Mouse (Mus musculus): ENCODE measurements around the gene 3110082I17Rik. TPM values are rescaled to one million over a fixed set of nuclear protein-coding genes. Genes with fewer than 3 reads are reported as not detected.

3110082I17Rik gene
- polyA plus RNA-seq, 1 experiment from 2014 or later = 21.9 TPM

- Histone ChIP-seq H3K27me3 (ENCODE audit: control insufficient read depth, insufficient read depth, low read length) (no peaks in the 10 kb centered on the region), H3K9me3 (replicated peaks; ENCODE audit: control insufficient read depth, low read length) (no peaks in the 10 kb centered on the region), H3K4me2 (no peak overlapping the region), H3K4me1 (ENCODE audit: control insufficient read depth, insufficient read depth, low read length) (no peaks in the 10 kb centered on the region), H3K36me3 (ENCODE audit: control insufficient read depth, insufficient read depth, low read length) (peaks cover 5% of the 10 kb centered on the region; the same call in 1 of the 2 replicates), H3K27ac (ENCODE audit: low read depth, low read length) (no peak overlapping the region), H3K4me3 (ENCODE audit: low read depth, low read length) (no peak overlapping the region), H3K9ac (ENCODE audit: low read depth, low read length) (no peak overlapping the region)
- 58% methylated on average over 4 of the region's 4 CpGs for WGBS (ENCODE audit: insufficient replicate concordance)
- no peak for ATAC-seq (replicated peaks; ENCODE audit: insufficient number of reproducible peaks, low FRiP score, low TSS enrichment)
Observed at GRCm38 (mm10) chr5:139466801-139467200, 6.5 kb upstream of the 3110082I17Rik start.

GRCm38 (mm10) chr5:139466373-139466772 lies 6.0 kb upstream of the 3110082I17Rik start:
- H3K9ac ChIP-seq (ENCODE audit: low read depth, low read length) = no peak overlapping the region
- no peak overlapping the region for H3K4me2 ChIP-seq
- H3K36me3 ChIP-seq (ENCODE audit: control insufficient read depth, insufficient read depth, low read length) = peaks cover 1% of the 10 kb centered on the region; the same call in 1 of the 2 replicates
- H3K27ac ChIP-seq (ENCODE audit: low read depth, low read length) = no peak overlapping the region
- no peaks in the 10 kb centered on the region for H3K27me3 ChIP-seq (ENCODE audit: control insufficient read depth, insufficient read depth, low read length)
- ATAC-seq (replicated peaks; ENCODE audit: insufficient number of reproducible peaks, low FRiP score, low TSS enrichment) = no peak
- 80% methylated on average over 2 of the region's 2 CpGs for WGBS (ENCODE audit: insufficient replicate concordance)
- H3K4me3 ChIP-seq (ENCODE audit: low read depth, low read length) = no peak overlapping the region
- H3K9me3 ChIP-seq (replicated peaks; ENCODE audit: control insufficient read depth, low read length) = no peaks in the 10 kb centered on the region
- no peaks in the 10 kb centered on the region for H3K4me1 ChIP-seq (ENCODE audit: control insufficient read depth, insufficient read depth, low read length)

GRCm38 (mm10) chr5:139464874-139465273 lies 4.5 kb upstream of the 3110082I17Rik start:
- no peaks in the 10 kb centered on the region for H3K9me3 ChIP-seq (replicated peaks; ENCODE audit: control insufficient read depth, low read length)
- no peak for ATAC-seq (replicated peaks; ENCODE audit: insufficient number of reproducible peaks, low FRiP score, low TSS enrichment)

GRCm38 (mm10) chr5:139459938-139460337 lies 389 bp downstream of the 3110082I17Rik start:
- H3K4me2 ChIP-seq = peak overlapping the region; percentile 69
- ATAC-seq (replicated peaks; ENCODE audit: insufficient number of reproducible peaks, low FRiP score, low TSS enrichment) = no peak
- 0 out of 2 replicates have a peak, but pooled peaks cover 4% of the 10 kb centered on the region for H3K36me3 ChIP-seq (ENCODE audit: control insufficient read depth, insufficient read depth, low read length)
- H3K9me3 ChIP-seq (replicated peaks; ENCODE audit: control insufficient read depth, low read length) = no peaks in the 10 kb centered on the region
- no peak overlapping the region for H3K27ac ChIP-seq (ENCODE audit: low read depth, low read length)
- peak overlapping the region; percentile 65 for H3K9ac ChIP-seq (ENCODE audit: low read depth, low read length)
- peak overlapping the region; percentile 66 for H3K4me3 ChIP-seq (ENCODE audit: low read depth, low read length)
- 7% methylated on average over 10 of the region's 10 CpGs for WGBS (ENCODE audit: insufficient replicate concordance)
- H3K27me3 ChIP-seq (ENCODE audit: control insufficient read depth, insufficient read depth, low read length) = no peaks in the 10 kb centered on the region
- 0 out of 2 replicates have a peak, but pooled peaks cover 2% of the 10 kb centered on the region for H3K4me1 ChIP-seq (ENCODE audit: control insufficient read depth, insufficient read depth, low read length)

More at GRCm38 (mm10) chr5:139464874-139465273, 4.5 kb upstream of the 3110082I17Rik start:
- Histone ChIP-seq H3K27ac (ENCODE audit: low read depth, low read length) (no peak overlapping the region), H3K27me3 (ENCODE audit: control insufficient read depth, insufficient read depth, low read length) (no peaks in the 10 kb centered on the region), H3K9ac (ENCODE audit: low read depth, low read length) (no peak overlapping the region), H3K4me3 (ENCODE audit: low read depth, low read length) (no peak overlapping the region), H3K4me2 (no peak overlapping the region), H3K36me3 (ENCODE audit: control insufficient read depth, insufficient read depth, low read length) (no peaks in the 10 kb centered on the region), H3K4me1 (ENCODE audit: control insufficient read depth, insufficient read depth, low read length) (no peaks in the 10 kb centered on the region)
- WGBS (ENCODE audit: insufficient replicate concordance) = 59% methylated on average over 4 of the region's 4 CpGs

- 0 out of 2 replicates have a peak, but pooled peaks cover 4% of the 10 kb centered on the region for H3K36me3 ChIP-seq (ENCODE audit: control insufficient read depth, insufficient read depth, low read length)
- H3K4me3 ChIP-seq (ENCODE audit: low read depth, low read length) = no peak overlapping the region
- no peak overlapping the region for H3K4me2 ChIP-seq
- H3K27me3 ChIP-seq (ENCODE audit: control insufficient read depth, insufficient read depth, low read length) = no peaks in the 10 kb centered on the region
- H3K9ac ChIP-seq (ENCODE audit: low read depth, low read length) = no peak overlapping the region
- no peak overlapping the region for H3K27ac ChIP-seq (ENCODE audit: low read depth, low read length)
- H3K4me1 ChIP-seq (ENCODE audit: control insufficient read depth, insufficient read depth, low read length) = 0 out of 2 replicates have a peak, but pooled peaks cover 2% of the 10 kb centered on the region
- no peaks in the 10 kb centered on the region for H3K9me3 ChIP-seq (replicated peaks; ENCODE audit: control insufficient read depth, low read length)
- ATAC-seq (replicated peaks; ENCODE audit: insufficient number of reproducible peaks, low FRiP score, low TSS enrichment) = no peak
- 89% methylated on average over 8 of the region's 8 CpGs for WGBS (ENCODE audit: insufficient replicate concordance)
Observed at GRCm38 (mm10) chr5:139457241-139457640, 3.1 kb downstream of the 3110082I17Rik start.

GRCm38 (mm10) chr5:139455166-139455565 lies 5.2 kb downstream of the 3110082I17Rik start:
- H3K9ac ChIP-seq (ENCODE audit: low read depth, low read length) = no peak overlapping the region
- 91% methylated on average over 12 of the region's 12 CpGs for whole genome bisulfite sequencing (ENCODE audit: insufficient replicate concordance)
- H3K4me3 ChIP-seq (ENCODE audit: low read depth, low read length) = no peak overlapping the region
- peaks cover 3% of the 10 kb centered on the region; the same call in 1 of the 2 replicates for H3K4me1 ChIP-seq (ENCODE audit: control insufficient read depth, insufficient read depth, low read length)
- H3K4me2 ChIP-seq = no peak overlapping the region
- 0 out of 2 replicates have a peak, but pooled peaks cover 4% of the 10 kb centered on the region for H3K36me3 ChIP-seq (ENCODE audit: control insufficient read depth, insufficient read depth, low read length)
- ATAC-seq (replicated peaks; ENCODE audit: insufficient number of reproducible peaks, low FRiP score, low TSS enrichment) = no peak
- no peak overlapping the region for H3K27ac ChIP-seq (ENCODE audit: low read depth, low read length)
- no peaks in the 10 kb centered on the region for H3K27me3 ChIP-seq (ENCODE audit: control insufficient read depth, insufficient read depth, low read length)
- H3K9me3 ChIP-seq (replicated peaks; ENCODE audit: control insufficient read depth, low read length) = no peaks in the 10 kb centered on the region

- no peaks in the 10 kb centered on the region for H3K9me3 ChIP-seq (replicated peaks; ENCODE audit: control insufficient read depth, low read length)
- no peak for ATAC-seq (replicated peaks; ENCODE audit: insufficient number of reproducible peaks, low FRiP score, low TSS enrichment)
- no peak overlapping the region for H3K4me3 ChIP-seq (ENCODE audit: low read depth, low read length)
- peaks cover 7% of the 10 kb centered on the region; the same call in 1 of the 2 replicates for H3K4me1 ChIP-seq (ENCODE audit: control insufficient read depth, insufficient read depth, low read length)
- H3K27me3 ChIP-seq (ENCODE audit: control insufficient read depth, insufficient read depth, low read length) = no peaks in the 10 kb centered on the region
- H3K4me2 ChIP-seq = no peak overlapping the region
- no peak overlapping the region for H3K9ac ChIP-seq (ENCODE audit: low read depth, low read length)
- H3K36me3 ChIP-seq (ENCODE audit: control insufficient read depth, insufficient read depth, low read length) = 0 out of 2 replicates have a peak, but pooled peaks cover 4% of the 10 kb centered on the region
- WGBS (ENCODE audit: insufficient replicate concordance) = 89% methylated on average over 10 of the region's 10 CpGs
- no peak overlapping the region for H3K27ac ChIP-seq (ENCODE audit: low read depth, low read length)
Observed at GRCm38 (mm10) chr5:139453031-139453430, 7.3 kb downstream of the 3110082I17Rik start.

- Histone ChIP-seq H3K27ac (ENCODE audit: low read depth, low read length) (no peak overlapping the region), H3K9me3 (replicated peaks; ENCODE audit: control insufficient read depth, low read length) (no peaks in the 10 kb centered on the region), H3K9ac (ENCODE audit: low read depth, low read length) (no peak overlapping the region), H3K36me3 (ENCODE audit: control insufficient read depth, insufficient read depth, low read length) (no peaks in the 10 kb centered on the region), H3K4me3 (ENCODE audit: low read depth, low read length) (no peak overlapping the region), H3K4me2 (no peak overlapping the region), H3K4me1 (ENCODE audit: control insufficient read depth, insufficient read depth, low read length) (peaks cover 7% of the 10 kb centered on the region; the same call in 1 of the 2 replicates), H3K27me3 (ENCODE audit: control insufficient read depth, insufficient read depth, low read length) (no peaks in the 10 kb centered on the region)
- WGBS (ENCODE audit: insufficient replicate concordance) = 36% methylated on average over 4 of the region's 4 CpGs
- no peak for ATAC-seq (replicated peaks; ENCODE audit: insufficient number of reproducible peaks, low FRiP score, low TSS enrichment)
Observed at GRCm38 (mm10) chr5:139449926-139450325, 10.4 kb downstream of the 3110082I17Rik start.

- Histone ChIP-seq H3K4me3 (ENCODE audit: low read depth, low read length) (no peak overlapping the region), H3K27me3 (ENCODE audit: control insufficient read depth, insufficient read depth, low read length) (no peaks in the 10 kb centered on the region), H3K4me1 (ENCODE audit: control insufficient read depth, insufficient read depth, low read length) (peaks cover 7% of the 10 kb centered on the region; the same call in 1 of the 2 replicates), H3K27ac (ENCODE audit: low read depth, low read length) (no peak overlapping the region), H3K9me3 (replicated peaks; ENCODE audit: control insufficient read depth, low read length) (no peaks in the 10 kb centered on the region), H3K9ac (ENCODE audit: low read depth, low read length) (no peak overlapping the region), H3K36me3 (ENCODE audit: control insufficient read depth, insufficient read depth, low read length) (no peaks in the 10 kb centered on the region), H3K4me2 (no peak overlapping the region)
- ATAC-seq (replicated peaks; ENCODE audit: insufficient number of reproducible peaks, low FRiP score, low TSS enrichment) = no peak
- 55% methylated on average over 5 of the region's 5 CpGs for whole genome bisulfite sequencing (ENCODE audit: insufficient replicate concordance)
Observed at GRCm38 (mm10) chr5:139449161-139449791, 11.1 kb downstream of the 3110082I17Rik start.
